Mouse (Mus musculus) small intestine, adult 2 months (tissue): ENCODE measurements around the gene Akap13.
"Not testable (repeated sequence)": the region's sequence is repeated elsewhere in the genome, so short reads cannot be mapped to it uniquely, and the experiment has no call there.

ENCODE experiments used
- CTCF ChIP-seq: fragments of 200-500 bp; IDR thresholded peaks from 2 replicates; pipeline ENCODE4 v1.5.1; 2012; ENCODE audit warnings: low read depth, mild to moderate bottlenecking, control low read depth, inconsistent platforms, low read length, moderate library complexity, mixed read lengths; ENCODE audit not compliant: insufficient replicate concordance, insufficient read length; ENCODE audit errors: extremely low read depth
- POLR2A ChIP-seq: fragments of 200-500 bp; IDR thresholded peaks from 2 replicates; pipeline ENCODE4 v1.6.1; 2012; ENCODE audit warnings: low read depth, mild to moderate bottlenecking, control low read depth, inconsistent platforms, low read length, moderate library complexity

- TF ChIP-seq POLR2A, CTCF: not testable (repeated sequence)
Observed at GRCm38 (mm10) chr7:75774095-75775078, 319.1 kb downstream of the Akap13 start.
